Mouse (Mus musculus) T-helper 1 cell (primary cell): ENCODE results near the gene Nsd1.

Experiments used
- in situ Hi-C: fragments of 300-600 bp; cut with MboI, MseI; formaldehyde crosslinking; loops from one replicate; pipeline ENCODE4 v1.15.1; 2025; ENCODE audit warnings: high pct_unique_total_duplicates

Gene Nsd1

GRCm38 (mm10) chr13:55255052-55255652 lies 45.6 kb downstream of the Nsd1 start:
- in situ Hi-C loops, result no loop called here

- in situ Hi-C loops, result no loop called here
Measured at GRCm38 (mm10) chr13:55258651-55259050, 49.1 kb downstream of the Nsd1 start.

GRCm38 (mm10) chr13:55261521-55261920 lies 51.9 kb downstream of the Nsd1 start:
- in situ Hi-C loops, result no loop called here

- in situ Hi-C loops, result no loop called here
Measured at GRCm38 (mm10) chr13:55262096-55262495, 52.5 kb downstream of the Nsd1 start.

- in situ Hi-C loops, result loop anchor here (5.0 kb wide), 1 partner anchor 40 kb away; no protein-coding TSS in a partner anchor
Measured at GRCm38 (mm10) chr13:55277203-55277602, 67.6 kb downstream of the Nsd1 start.

GRCm38 (mm10) chr13:55277646-55278045 lies 68.1 kb downstream of the Nsd1 start:
- in situ Hi-C loops, result loop anchor here (5.0 kb wide), 1 partner anchor 40 kb away; no protein-coding TSS in a partner anchor

GRCm38 (mm10) chr13:55288854-55289253 lies 79.3 kb downstream of the Nsd1 start:
- in situ Hi-C loops, result no loop called here

GRCm38 (mm10) chr13:55296760-55297159 lies 87.2 kb downstream of the Nsd1 start:
- in situ Hi-C loops, result no loop called here

GRCm38 (mm10) chr13:55300913-55301312 lies 91.3 kb downstream of the Nsd1 start:
- in situ Hi-C loops, result no loop called here

- in situ Hi-C loops, result loop anchor here (5.0 kb wide), 1 partner anchor 660 kb away; no protein-coding TSS in a partner anchor
Measured at GRCm38 (mm10) chr13:55312028-55312630, 102.5 kb downstream of the Nsd1 start.

GRCm38 (mm10) chr13:55313051-55313450 lies 103.5 kb downstream of the Nsd1 start:
- in situ Hi-C loops, result loop anchor here (5.0 kb wide), 1 partner anchor 661 kb away; no protein-coding TSS in a partner anchor

GRCm38 (mm10) chr13:55314891-55315412 lies 105.4 kb downstream of the Nsd1 start:
- in situ Hi-C loops, result loop anchor here (5.0 kb wide), 1 partner anchor 663 kb away; no protein-coding TSS in a partner anchor

GRCm38 (mm10) chr13:55318351-55318750 lies 108.8 kb downstream of the Nsd1 start:
- in situ Hi-C loops, result no loop called here

GRCm38 (mm10) chr13:55319931-55320533 lies 110.5 kb downstream of the Nsd1 start, which contains the start of gene Prelid1:
Gene Prelid1 (plus strand): TSS chr13:55320500.
- in situ Hi-C loops, result no loop called here

GRCm38 (mm10) chr13:55321434-55322129 lies 112.0 kb downstream of the Nsd1 start, which contains the start of gene Rab24:
Gene Rab24 (minus strand): TSS chr13:55321946.
- in situ Hi-C loops, result no loop called here

GRCm38 (mm10) chr13:55322130-55322825 lies 112.7 kb downstream of the Nsd1 start:
- in situ Hi-C loops, result no loop called here

- in situ Hi-C loops, result no loop called here
Measured at GRCm38 (mm10) chr13:55325596-55325995, 116.0 kb downstream of the Nsd1 start.

- in situ Hi-C loops, result no loop called here
Measured at GRCm38 (mm10) chr13:55327169-55327568, 117.6 kb downstream of the Nsd1 start.

- in situ Hi-C loops, result no loop called here
Measured at GRCm38 (mm10) chr13:55327633-55328032, 118.1 kb downstream of the Nsd1 start.

- in situ Hi-C loops, result no loop called here
Measured at GRCm38 (mm10) chr13:55328171-55328570, 118.6 kb downstream of the Nsd1 start.

- in situ Hi-C loops, result no loop called here
Measured at GRCm38 (mm10) chr13:55328641-55329040, 119.1 kb downstream of the Nsd1 start.
